Mouse (Mus musculus) neural tube, embryonic 15.5 days (tissue): ENCODE measurements around the gene Fen1. TPM values are rescaled to one million over a fixed set of nuclear protein-coding genes. Genes with fewer than 3 reads are reported as not detected.
A peak's percentile ranks its signal among the peaks of the same experiment; 100 is the strongest.

Experiments
- ATAC-seq: fragments of 200-750 bp; cut with Nextera tagmentation; 2 replicates; pipeline ENCODE4 v1.8.0; 2017; ENCODE audit warnings: mild to moderate bottlenecking, moderate TSS enrichment, moderate library complexity; ENCODE audit not compliant: low FRiP score
- H3K27ac ChIP-seq: fragments of 300-500 bp; sonication (generic); replicated peaks from 2 replicates; pipeline ENCODE4 v1.5.1; 2015; ENCODE audit warnings: mild to moderate bottlenecking, inconsistent platforms
- H3K27me3 ChIP-seq: fragments of 300-500 bp; sonication (generic); replicated peaks from 2 replicates; pipeline ENCODE4 v1.6.1; 2015; ENCODE audit warnings: inconsistent platforms
- H3K36me3 ChIP-seq: fragments of 300-500 bp; sonication (generic); 2 replicates; pipeline ENCODE4 v1.6.1; 2015; ENCODE audit warnings: inconsistent platforms
- H3K4me1 ChIP-seq: fragments of 300-500 bp; sonication (generic); 2 replicates; pipeline ENCODE4 v1.6.1; 2015; ENCODE audit warnings: inconsistent platforms
- H3K4me2 ChIP-seq: fragments of 300-500 bp; sonication (generic); 2 replicates; pipeline ENCODE4 v1.6.1; 2015; ENCODE audit warnings: inconsistent platforms, mild to moderate bottlenecking, moderate library complexity
- H3K4me3 ChIP-seq: fragments of 300-500 bp; sonication (generic); replicated peaks from 2 replicates; pipeline ENCODE4 v1.5.1; 2015; ENCODE audit warnings: mild to moderate bottlenecking, inconsistent platforms
- H3K9ac ChIP-seq: fragments of 300-500 bp; sonication (generic); replicated peaks from 2 replicates; pipeline ENCODE4 v1.6.1; 2015; ENCODE audit warnings: mild to moderate bottlenecking, inconsistent platforms
- H3K9me3 ChIP-seq: fragments of 300-500 bp; sonication (generic); replicated peaks from 2 replicates; pipeline ENCODE4 v1.6.1; 2016; ENCODE audit warnings: inconsistent platforms
- WGBS: fragments of 180-500 bp; shearing (Covaris S2); methylation state at CpG from one replicate; pipeline ENCODE4 v1.1.7; 2015; ENCODE audit warnings: mixed read lengths; 5-methylcytosine and 5-hydroxymethylcytosine counted together
- polyA plus RNA-seq: library from polyadenylated mRNA; unstranded; fragments of >200 nt; fragmentation: Nextera tagmentation; extraction: Ambion mirVana; gene quantifications from 2 replicates; pipeline ENCODE4 v1.2.1, GENCODE M21; 2015

The Fen1 gene
- polyA plus RNA-seq, 1 experiment from 2014 or later, result 22.8 TPM

DNA sequence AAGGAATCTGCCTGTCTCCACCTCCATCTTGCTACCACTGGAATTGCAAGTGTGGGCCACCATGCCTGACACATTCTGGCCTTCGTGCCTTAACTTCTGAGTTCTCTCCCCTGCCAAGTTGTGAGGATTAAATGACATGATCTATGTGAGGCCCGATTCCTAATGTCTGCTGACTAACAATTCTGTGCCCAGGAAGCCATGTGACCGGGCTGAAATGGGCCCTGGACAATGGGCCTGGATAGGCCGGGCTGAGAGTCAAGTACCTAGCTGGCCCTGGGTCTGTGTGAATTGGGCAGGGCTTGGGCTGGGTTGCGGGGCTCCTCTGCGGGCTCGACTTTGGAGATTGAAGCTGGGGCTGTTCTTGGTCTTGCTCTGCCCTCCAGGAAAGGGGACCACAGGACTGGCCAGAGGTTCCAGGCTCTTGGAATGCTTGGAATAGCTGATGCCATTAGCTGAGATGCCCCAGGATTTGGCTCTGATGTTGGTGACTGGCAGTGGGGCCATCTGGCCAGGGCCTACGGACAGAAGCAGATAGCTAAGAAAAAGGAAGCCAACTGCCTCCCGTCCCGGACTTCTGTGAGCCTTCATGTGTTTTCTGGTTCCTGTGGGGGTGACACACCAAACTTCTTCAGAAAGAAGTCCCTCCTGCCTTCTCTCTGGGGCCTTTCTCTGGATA lies 10.0 kb upstream of the Fen1 start:
- no peak overlapping the region for H3K9ac ChIP-seq
- peaks cover 22% of the 10 kb centered on the region for H3K36me3 ChIP-seq
- no peak overlapping the region for H3K4me3 ChIP-seq
- 86% methylated on average over 10 of the region's 10 CpGs for whole genome bisulfite sequencing
- no peak overlapping the region for H3K27ac ChIP-seq
- H3K4me2 ChIP-seq, result no peak overlapping the region
- no peaks in the 10 kb centered on the region for H3K27me3 ChIP-seq
- no peaks in the 10 kb centered on the region for H3K9me3 ChIP-seq
- no peak for ATAC-seq
- H3K4me1 ChIP-seq, result no peaks in the 10 kb centered on the region

DNA sequence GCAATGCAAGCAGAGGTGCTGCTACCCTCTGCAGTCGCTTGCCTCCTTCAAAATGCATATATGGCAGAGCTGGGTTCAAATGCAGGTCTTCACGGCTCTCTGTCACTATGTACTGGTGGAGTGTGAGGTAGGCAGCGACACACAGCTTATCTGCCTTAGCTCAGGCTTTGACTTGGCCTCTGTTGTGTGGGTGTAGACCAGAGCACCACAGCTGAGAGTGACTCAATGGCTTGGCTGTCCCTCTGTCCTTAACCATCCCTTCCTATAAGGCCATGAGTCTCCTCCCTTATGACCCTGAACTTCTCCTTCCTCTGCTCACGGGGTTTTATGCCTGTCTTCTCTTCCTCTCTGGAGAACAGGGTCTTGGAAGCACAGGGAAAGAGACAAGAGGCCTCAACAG lies 6.9 kb upstream of the Fen1 start:
- peaks cover 44% of the 10 kb centered on the region for H3K36me3 ChIP-seq
- no peak for ATAC-seq
- H3K27ac ChIP-seq, result no peak overlapping the region
- H3K4me1 ChIP-seq, result no peaks in the 10 kb centered on the region
- no peak overlapping the region for H3K9ac ChIP-seq
- H3K27me3 ChIP-seq, result no peaks in the 10 kb centered on the region
- WGBS, result 88% methylated on average over 4 of the region's 4 CpGs
- H3K9me3 ChIP-seq, result no peaks in the 10 kb centered on the region
- no peak overlapping the region for H3K4me3 ChIP-seq
- no peak overlapping the region for H3K4me2 ChIP-seq

DNA sequence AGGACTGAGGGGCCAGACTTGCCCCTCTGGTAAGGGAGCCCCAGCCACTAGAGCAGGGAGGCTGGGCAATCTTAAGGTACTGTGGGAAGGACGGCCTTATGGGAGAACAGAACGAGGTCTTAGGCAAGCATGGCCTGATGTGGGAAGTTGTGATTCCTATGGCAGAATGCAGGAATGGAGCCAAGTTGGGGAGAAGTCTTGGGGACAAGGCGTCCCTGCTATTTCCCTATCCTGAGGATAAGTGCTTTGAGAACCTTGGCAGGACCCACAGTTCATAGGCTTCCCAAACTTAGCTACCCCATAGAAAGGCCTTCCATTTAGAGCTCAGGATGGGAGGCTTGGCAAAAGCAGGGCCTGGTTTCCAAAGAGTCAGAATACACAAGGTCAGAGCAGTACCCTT lies 4.9 kb upstream of the Fen1 start:
- ATAC-seq, result no peak
- H3K4me3 ChIP-seq, result no peak overlapping the region
- no peak overlapping the region for H3K9ac ChIP-seq
- peaks cover 45% of the 10 kb centered on the region for H3K36me3 ChIP-seq
- no peaks in the 10 kb centered on the region for H3K27me3 ChIP-seq
- 92% methylated on average over 3 of the region's 3 CpGs for WGBS
- H3K27ac ChIP-seq, result no peak overlapping the region
- peaks cover 11% of the 10 kb centered on the region for H3K4me1 ChIP-seq
- H3K4me2 ChIP-seq, result no peak overlapping the region
- no peaks in the 10 kb centered on the region for H3K9me3 ChIP-seq

DNA sequence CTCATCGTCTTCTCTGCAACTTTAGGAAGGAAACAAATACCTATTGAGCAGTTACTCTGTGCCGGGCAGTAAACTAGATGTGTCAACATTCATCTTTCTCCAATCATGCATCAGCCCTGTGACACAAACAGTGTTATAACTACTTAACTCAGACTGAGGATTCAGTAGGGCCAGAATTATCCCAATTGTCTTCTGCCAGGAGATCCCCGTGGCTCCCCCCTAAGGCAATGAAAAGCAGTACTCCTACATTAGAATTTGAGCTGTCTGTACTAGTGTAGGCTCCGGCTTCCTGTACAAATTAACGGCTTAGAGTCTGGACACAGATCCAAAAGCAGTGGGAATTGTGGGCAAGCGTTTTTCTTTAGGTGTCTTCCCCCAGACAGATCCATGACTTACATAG lies 1.1 kb upstream of the Fen1 start:
- ATAC-seq, result no peak
- Histone ChIP-seq H3K4me1 (peaks cover 21% of the 10 kb centered on the region), H3K4me3 (peak overlapping the region; percentile 91), H3K9ac (0 out of 2 replicates have a peak overlapping the region, but pooled peaks have one; percentile 91), H3K27ac (no peak overlapping the region), H3K9me3 (no peaks in the 10 kb centered on the region), H3K4me2 (peak overlapping the region; percentile 88), H3K27me3 (no peaks in the 10 kb centered on the region), H3K36me3 (peaks cover 42% of the 10 kb centered on the region)
- WGBS, result 70% methylated on average over 6 of the region's 6 CpGs

DNA sequence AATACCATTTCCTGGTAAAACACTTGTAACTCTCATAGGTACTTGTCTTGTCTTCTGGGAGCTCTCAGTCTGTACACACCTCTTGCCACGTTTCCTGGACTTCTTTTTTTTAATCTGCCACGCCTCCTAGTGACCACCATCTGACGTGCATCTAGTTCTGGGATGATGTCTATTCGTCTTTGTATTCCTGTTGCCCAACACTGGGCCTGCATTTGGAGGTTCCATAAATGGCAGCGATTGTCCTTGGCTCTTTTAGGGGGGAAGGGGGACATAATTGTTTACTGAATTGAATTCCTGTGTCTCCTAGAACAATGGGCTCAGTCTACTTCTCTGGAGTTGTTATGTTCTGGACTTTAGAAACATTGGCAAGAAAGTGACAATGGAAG lies 640 bp upstream of the Fen1 start:
- no peaks in the 10 kb centered on the region for H3K27me3 ChIP-seq
- H3K4me3 ChIP-seq, result peak overlapping the region; percentile 91
- H3K4me1 ChIP-seq, result peaks cover 21% of the 10 kb centered on the region
- peak overlapping the region; percentile 86 for H3K27ac ChIP-seq
- WGBS, result 2% methylated on average over 5 of the region's 5 CpGs
- peaks cover 46% of the 10 kb centered on the region for H3K36me3 ChIP-seq
- peak; percentile 36; the same call in 1 of the 2 replicates for ATAC-seq
- no peaks in the 10 kb centered on the region for H3K9me3 ChIP-seq
- H3K9ac ChIP-seq, result peak overlapping the region; percentile 91
- H3K4me2 ChIP-seq, result peak overlapping the region; percentile 88

DNA sequence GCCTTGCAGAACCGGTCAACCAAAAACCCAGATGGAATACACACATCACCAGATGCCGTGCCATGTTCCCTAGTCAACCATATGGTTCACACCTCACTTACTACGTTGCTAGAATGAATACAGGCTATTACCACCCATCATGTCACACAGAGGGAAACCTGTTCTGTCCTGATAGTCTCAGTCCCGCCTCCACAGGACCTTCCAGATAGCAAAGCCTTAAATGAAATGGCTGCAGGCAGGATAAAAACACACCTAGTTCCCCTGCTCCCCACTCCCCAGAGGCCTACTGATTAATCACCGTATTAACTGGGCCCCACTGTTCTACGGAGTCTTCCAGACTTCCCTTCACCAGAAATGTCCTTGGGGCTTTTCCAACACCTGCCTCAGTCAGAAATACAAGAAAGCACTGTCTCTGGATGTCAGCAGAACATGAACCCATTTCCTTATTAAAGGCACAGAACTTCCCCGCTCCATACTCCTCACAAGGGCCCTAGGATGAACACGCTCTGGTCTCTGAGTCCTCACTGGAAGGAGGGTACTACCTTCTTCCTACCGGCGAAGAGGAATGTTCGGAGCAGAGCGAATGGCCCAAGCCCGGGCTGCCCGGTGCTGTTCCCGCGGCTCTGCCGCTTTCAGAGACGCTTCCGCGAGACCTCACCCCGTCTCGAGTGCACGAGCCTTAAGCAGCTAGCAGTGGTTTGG lies 672 bp downstream of the Fen1 start:
- H3K36me3 ChIP-seq, result peaks cover 45% of the 10 kb centered on the region
- peak overlapping the region; percentile 91 for H3K4me3 ChIP-seq
- peak overlapping the region; percentile 88 for H3K4me2 ChIP-seq
- no peaks in the 10 kb centered on the region for H3K9me3 ChIP-seq
- peak; percentile 53; the same call in 1 of the 2 replicates for ATAC-seq
- peak overlapping the region; percentile 91 for H3K9ac ChIP-seq
- WGBS, result 3% methylated on average over 23 of the region's 23 CpGs
- H3K27ac ChIP-seq, result peak overlapping the region; percentile 86
- H3K27me3 ChIP-seq, result no peaks in the 10 kb centered on the region
- H3K4me1 ChIP-seq, result peaks cover 21% of the 10 kb centered on the region

DNA sequence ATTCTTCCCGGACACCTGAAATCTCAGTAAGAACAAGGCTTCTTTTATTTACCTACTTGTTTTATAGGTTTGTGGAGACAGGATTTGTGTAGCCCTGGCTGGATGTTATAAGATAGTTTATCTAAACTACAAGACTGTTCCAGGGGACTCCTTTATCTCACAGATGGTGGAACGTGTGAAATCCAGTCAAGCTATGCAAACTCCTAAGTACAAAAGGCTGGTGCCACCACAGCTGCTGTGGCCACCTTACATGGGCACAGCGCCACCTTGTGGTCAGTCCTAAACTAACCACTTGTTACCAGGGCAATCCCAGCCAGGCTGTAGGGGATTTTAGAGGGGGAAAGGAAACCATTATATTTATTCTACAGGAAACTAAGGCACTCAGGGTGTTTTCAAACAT lies 5.2 kb downstream of the Fen1 start:
- peaks cover 55% of the 10 kb centered on the region for H3K36me3 ChIP-seq
- peak; percentile 55 for ATAC-seq
- H3K9me3 ChIP-seq, result no peaks in the 10 kb centered on the region

DNA sequence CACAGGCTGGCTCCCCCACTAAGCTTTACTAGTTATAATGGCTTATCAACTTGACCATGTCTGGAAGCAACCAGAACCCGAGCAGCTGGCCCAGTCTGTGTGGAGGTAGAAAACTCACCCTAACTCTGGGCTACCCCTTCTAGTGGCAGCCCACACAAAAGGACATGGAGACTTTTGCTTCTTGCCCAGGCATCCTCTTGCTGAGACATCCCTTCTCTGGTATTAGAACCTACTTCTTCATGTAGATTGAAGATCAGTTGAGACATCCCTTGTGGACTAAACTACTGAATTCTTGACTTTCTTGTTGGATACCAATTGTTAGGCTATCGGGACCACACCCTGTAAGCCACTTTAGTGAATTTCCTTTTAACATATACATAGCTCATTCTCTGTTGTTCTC lies 5.7 kb downstream of the Fen1 start:
- no peak overlapping the region for H3K9ac ChIP-seq
- no peaks in the 10 kb centered on the region for H3K27me3 ChIP-seq
- H3K36me3 ChIP-seq, result peaks cover 59% of the 10 kb centered on the region
- H3K4me1 ChIP-seq, result peaks cover 13% of the 10 kb centered on the region
- H3K27ac ChIP-seq, result no peak overlapping the region
- ATAC-seq, result no peak
- H3K9me3 ChIP-seq, result no peaks in the 10 kb centered on the region
- H3K4me3 ChIP-seq, result no peak overlapping the region
- no peak overlapping the region for H3K4me2 ChIP-seq
- WGBS, result 70% methylated on average over 2 of the region's 2 CpGs

More for the DNA sequence above, 5.2 kb downstream of the Fen1 start:
- no peak overlapping the region for H3K27ac ChIP-seq
- H3K4me3 ChIP-seq, result no peak overlapping the region
- no peak overlapping the region for H3K4me2 ChIP-seq
- no peak overlapping the region for H3K9ac ChIP-seq
- no peaks in the 10 kb centered on the region for H3K27me3 ChIP-seq
- H3K4me1 ChIP-seq, result peaks cover 15% of the 10 kb centered on the region
- 30% methylated on average over 3 of the region's 3 CpGs for WGBS

DNA sequence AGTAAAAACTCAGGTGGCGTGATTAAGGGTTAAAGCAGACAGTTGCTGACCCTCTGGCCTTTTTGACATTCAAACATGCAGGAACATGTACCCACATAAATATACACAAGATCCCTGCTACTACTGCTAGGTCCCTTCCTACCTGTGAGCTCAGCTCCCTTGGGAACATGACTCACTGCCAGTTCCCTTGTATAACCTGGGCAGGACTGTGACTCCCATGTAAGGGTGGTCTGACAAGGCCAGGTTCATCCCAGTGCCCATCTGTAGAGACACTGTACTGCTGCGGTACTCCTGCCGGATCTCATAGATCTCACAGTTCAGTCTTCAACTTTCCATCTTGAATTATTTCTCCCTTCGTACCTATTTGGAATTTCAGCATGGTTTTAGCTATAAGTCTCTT lies 6.8 kb downstream of the Fen1 start:
- H3K4me2 ChIP-seq, result no peak overlapping the region
- no peaks in the 10 kb centered on the region for H3K9me3 ChIP-seq
- no peak for ATAC-seq
- 96% methylated on average over 4 of the region's 4 CpGs for WGBS
- peaks cover 70% of the 10 kb centered on the region for H3K36me3 ChIP-seq
- no peak overlapping the region for H3K9ac ChIP-seq
- no peak overlapping the region for H3K27ac ChIP-seq
- no peaks in the 10 kb centered on the region for H3K27me3 ChIP-seq
- 0 out of 2 replicates have a peak, but pooled peaks cover 5% of the 10 kb centered on the region for H3K4me1 ChIP-seq
- no peak overlapping the region for H3K4me3 ChIP-seq

DNA sequence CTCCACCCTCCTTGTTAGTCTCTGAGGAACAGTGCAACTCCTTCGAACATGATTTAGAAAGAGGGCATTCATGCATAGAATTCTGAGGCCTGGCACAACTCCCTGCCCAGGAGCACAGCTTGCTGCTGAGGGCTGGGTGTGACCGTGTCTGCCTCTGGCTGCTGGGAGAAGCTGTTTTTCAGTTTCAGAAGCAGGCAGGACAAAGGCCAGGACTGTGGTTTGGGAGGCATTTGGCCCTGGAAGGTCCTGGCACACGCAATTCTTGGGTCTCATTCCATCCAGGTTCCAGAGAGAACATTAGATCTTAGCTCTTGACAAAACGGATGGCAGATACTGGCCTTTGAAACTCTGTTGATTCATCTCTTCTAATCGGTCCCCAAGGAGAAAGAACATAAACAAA lies 8.7 kb downstream of the Fen1 start:
- Histone ChIP-seq H3K27me3 (no peaks in the 10 kb centered on the region), H3K9me3 (no peaks in the 10 kb centered on the region), H3K4me3 (no peak overlapping the region), H3K36me3 (peaks cover 71% of the 10 kb centered on the region), H3K4me1 (0 out of 2 replicates have a peak, but pooled peaks cover 5% of the 10 kb centered on the region), H3K9ac (no peak overlapping the region), H3K4me2 (no peak overlapping the region), H3K27ac (0 out of 2 replicates have a peak overlapping the region, but pooled peaks have one; percentile 9)
- 67% methylated on average over 5 of the region's 5 CpGs for WGBS
- ATAC-seq, result no peak

DNA sequence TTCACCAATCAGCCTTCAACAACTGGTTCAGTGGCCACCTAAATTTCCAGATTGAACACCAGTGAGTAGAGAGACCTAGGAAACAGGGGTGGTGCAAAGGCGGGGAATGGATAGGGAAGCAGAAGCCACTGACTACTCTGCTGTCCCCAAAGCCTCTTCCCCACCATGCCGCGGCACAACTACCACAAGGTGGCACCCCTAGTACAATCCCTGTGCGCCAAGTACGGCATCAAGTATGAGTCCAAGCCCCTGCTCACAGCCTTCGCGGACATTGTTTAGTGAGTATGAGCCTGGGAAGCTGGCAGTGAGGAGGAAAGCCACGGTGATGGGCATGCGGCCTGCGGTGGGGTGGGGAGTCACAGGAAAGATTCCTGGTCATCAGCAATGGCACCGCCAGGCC lies 9.6 kb downstream of the Fen1 start:
- H3K4me1 ChIP-seq, result 0 out of 2 replicates have a peak, but pooled peaks cover 5% of the 10 kb centered on the region
- H3K27me3 ChIP-seq, result no peaks in the 10 kb centered on the region
- no peak overlapping the region for H3K27ac ChIP-seq
- no peak overlapping the region for H3K4me3 ChIP-seq
- H3K9ac ChIP-seq, result no peak overlapping the region
- no peak for ATAC-seq
- peaks cover 70% of the 10 kb centered on the region for H3K36me3 ChIP-seq
- no peaks in the 10 kb centered on the region for H3K9me3 ChIP-seq
- 80% methylated on average over 11 of the region's 11 CpGs for WGBS
- H3K4me2 ChIP-seq, result no peak overlapping the region

DNA sequence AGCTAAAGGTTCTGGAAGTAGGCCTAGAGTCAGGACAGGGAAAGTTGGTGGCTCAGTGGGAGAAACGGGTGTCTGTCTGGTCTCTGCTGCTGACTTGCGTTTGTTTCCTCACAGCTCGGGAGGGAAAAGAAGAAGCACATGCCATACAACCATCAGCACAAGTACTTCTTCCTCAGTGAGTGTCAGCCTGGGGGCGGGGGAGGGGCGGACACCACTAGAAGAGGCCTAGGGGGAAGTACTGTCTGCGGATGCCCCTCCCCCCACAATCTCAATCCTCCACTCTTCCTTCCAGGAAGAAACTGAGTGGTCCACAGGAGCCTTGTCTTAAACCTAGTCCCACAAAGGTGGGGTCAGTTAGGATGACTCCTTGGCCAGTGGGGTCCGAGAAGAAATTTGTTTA lies 12.6 kb downstream of the Fen1 start:
- no peaks in the 10 kb centered on the region for H3K27me3 ChIP-seq
- H3K27ac ChIP-seq, result no peak overlapping the region
- 68% methylated on average over 7 of the region's 7 CpGs for WGBS
- H3K4me1 ChIP-seq, result peaks cover 29% of the 10 kb centered on the region
- no peaks in the 10 kb centered on the region for H3K9me3 ChIP-seq
- peaks cover 86% of the 10 kb centered on the region for H3K36me3 ChIP-seq
- H3K4me2 ChIP-seq, result no peak overlapping the region
- H3K9ac ChIP-seq, result no peak overlapping the region
- no peak for ATAC-seq
- H3K4me3 ChIP-seq, result no peak overlapping the region
